Mouse (Mus musculus): ENCODE measurements around the gene Bcl2l11. TPM values are rescaled to one million over a fixed set of nuclear protein-coding genes. Genes with fewer than 3 reads are reported as not detected.
"Not testable (repeated sequence)": the region's sequence is repeated elsewhere in the genome, so short reads cannot be mapped to it uniquely, and the experiment has no call there.

The Bcl2l11 gene
- total and polyA plus RNA-seq, 2 experiments from 2014 or later: 6.7 to 11.2 TPM

DNA sequence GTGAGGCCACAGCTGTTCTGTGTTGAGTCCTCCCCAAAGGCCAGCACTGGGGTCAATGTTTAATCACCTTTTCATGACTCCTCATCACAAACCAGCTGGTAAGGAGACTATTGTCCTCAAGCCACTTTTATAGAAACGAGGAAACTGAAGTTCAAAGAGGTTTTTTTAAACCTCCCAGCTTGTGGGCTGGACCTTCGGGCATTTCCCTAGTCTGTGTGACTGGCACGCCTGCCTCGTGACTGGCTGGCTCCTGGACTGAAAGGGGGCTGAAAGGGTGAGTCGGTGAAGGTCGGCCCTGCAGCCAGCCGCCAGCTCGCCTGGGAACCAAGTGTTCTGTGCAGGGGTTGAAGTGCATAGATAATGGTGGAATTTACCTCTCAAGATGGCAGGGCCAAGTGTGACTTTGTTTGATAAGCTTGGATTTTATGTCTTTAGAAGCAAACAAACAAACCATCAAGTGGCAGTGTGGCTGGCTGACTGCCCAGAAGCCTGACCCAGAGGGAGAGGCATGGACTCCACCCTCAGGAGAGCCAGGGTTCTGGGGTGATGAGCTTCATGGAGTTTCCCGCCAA lies 54.1 kb downstream of the Bcl2l11 start:
- no peak for DNase-seq
- Histone ChIP-seq H3K9ac (no peak overlapping the region), H3K4me1 (ENCODE audit: insufficient read depth) (no peaks in the 10 kb centered on the region), H3K27ac (ENCODE audit: low read depth, low read length) (no peak overlapping the region), H3K4me2 (ENCODE audit: low read depth) (no peak overlapping the region), H3K27me3 (ENCODE audit: insufficient read depth, low read length) (no peaks in the 10 kb centered on the region), H3K4me3 (ENCODE audit: low read depth, low read length) (no peak overlapping the region), H3K9me3 (ENCODE audit: low read length) (no peaks in the 10 kb centered on the region), H3K36me3 (ENCODE audit: insufficient read depth) (no peaks in the 10 kb centered on the region)
- no peak for ATAC-seq
- WGBS: 13% methylated on average over 9 of the region's 9 CpGs
- TF ChIP-seq CTCF (IDR thresholded peaks at IDR 0.05; ENCODE audit: low read depth): no peak

DNA sequence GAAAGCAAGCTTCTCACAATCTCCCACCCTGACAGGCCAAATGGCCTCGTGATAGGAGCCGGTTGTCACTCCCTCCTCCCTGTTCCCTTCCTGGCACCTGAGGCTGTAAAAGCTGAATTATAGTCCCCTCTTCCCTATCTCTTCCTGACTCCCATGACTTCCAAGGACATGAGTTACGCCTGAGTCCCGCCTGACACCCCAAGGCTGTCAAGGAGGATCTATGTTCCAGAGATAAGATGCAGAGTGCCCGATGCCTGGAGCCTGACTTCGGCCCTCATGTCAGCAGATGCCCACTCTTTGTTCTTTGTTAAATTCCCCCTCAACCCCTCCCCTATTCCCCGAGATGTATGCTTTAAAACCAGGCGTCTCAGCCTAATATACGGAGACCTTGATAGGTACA lies 56.3 kb downstream of the Bcl2l11 start:
- not testable (repeated sequence) for H3K27ac ChIP-seq (ENCODE audit: low read depth, low read length); H3K4me3 ChIP-seq (ENCODE audit: low read depth, low read length); H3K4me2 ChIP-seq (ENCODE audit: low read depth); H3K9ac ChIP-seq; DNase-seq; H3K36me3 ChIP-seq (ENCODE audit: insufficient read depth); ATAC-seq; H3K4me1 ChIP-seq (ENCODE audit: insufficient read depth); H3K9me3 ChIP-seq (ENCODE audit: low read length); H3K27me3 ChIP-seq (ENCODE audit: insufficient read depth, low read length)
- WGBS: 97% methylated on average over 9 of the region's 9 CpGs

DNA sequence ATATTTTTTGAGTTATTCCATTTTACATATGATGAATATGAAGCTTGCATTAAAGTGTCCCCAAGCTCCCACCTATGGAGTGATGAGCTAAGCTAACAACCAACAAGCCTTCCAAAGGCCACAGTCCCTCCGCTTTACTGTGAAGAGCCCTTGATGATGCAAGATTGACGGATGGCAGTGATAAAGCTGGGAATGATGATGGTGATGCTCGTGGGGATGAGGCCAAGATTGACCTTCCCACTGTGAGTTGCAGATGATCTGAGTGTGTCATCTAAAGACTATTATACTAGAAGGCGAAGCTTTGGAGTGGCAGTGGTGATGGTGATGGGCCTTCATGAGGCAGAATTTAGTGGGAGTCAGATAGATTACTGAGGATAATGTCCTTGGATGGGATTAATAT lies 56.9 kb downstream of the Bcl2l11 start:
- H3K4me3 ChIP-seq (ENCODE audit: low read depth, low read length): no peak overlapping the region
- no peak for ATAC-seq
- H3K27me3 ChIP-seq (ENCODE audit: insufficient read depth, low read length): no peaks in the 10 kb centered on the region
- H3K27ac ChIP-seq (ENCODE audit: low read depth, low read length): no peak overlapping the region
- no peak overlapping the region for H3K4me2 ChIP-seq (ENCODE audit: low read depth)
- DNase-seq: no peak
- no peaks in the 10 kb centered on the region for H3K36me3 ChIP-seq (ENCODE audit: insufficient read depth)
- no peak overlapping the region for H3K9ac ChIP-seq
- WGBS: 88% methylated on average over 4 of the region's 4 CpGs
- TF ChIP-seq CTCF (IDR thresholded peaks at IDR 0.05; ENCODE audit: low read depth): no peak
- H3K9me3 ChIP-seq (ENCODE audit: low read length): no peaks in the 10 kb centered on the region
- no peaks in the 10 kb centered on the region for H3K4me1 ChIP-seq (ENCODE audit: insufficient read depth)

DNA sequence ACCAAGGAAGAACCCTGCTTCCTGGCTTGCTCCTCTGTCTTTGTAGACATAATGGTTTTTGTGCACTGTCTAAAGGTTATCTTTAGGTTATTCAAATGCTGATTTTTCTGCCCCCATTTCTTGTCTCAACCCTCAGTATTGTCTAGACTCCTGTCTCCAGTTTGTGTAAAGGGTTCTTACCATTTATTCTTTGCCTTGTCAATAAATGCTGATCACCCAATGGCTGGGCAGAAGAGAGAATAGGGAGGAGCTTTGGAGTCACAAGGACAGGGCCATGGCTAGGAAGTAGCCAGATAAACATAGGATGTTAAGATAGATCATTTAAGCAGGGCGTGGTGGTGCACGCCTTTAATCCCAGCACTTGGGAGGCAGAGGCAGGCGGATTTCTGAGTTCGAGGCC lies 57.9 kb downstream of the Bcl2l11 start:
- no peaks in the 10 kb centered on the region for H3K27me3 ChIP-seq (ENCODE audit: insufficient read depth, low read length)
- DNase-seq: no peak
- no peak overlapping the region for H3K4me2 ChIP-seq (ENCODE audit: low read depth)
- no peak for TF ChIP-seq CTCF (IDR thresholded peaks at IDR 0.05; ENCODE audit: low read depth)
- H3K9me3 ChIP-seq (ENCODE audit: low read length): no peaks in the 10 kb centered on the region
- H3K9ac ChIP-seq: no peak overlapping the region
- no peaks in the 10 kb centered on the region for H3K4me1 ChIP-seq (ENCODE audit: insufficient read depth)
- ATAC-seq: no peak
- H3K27ac ChIP-seq (ENCODE audit: low read depth, low read length): no peak overlapping the region
- WGBS: 92% methylated on average over 3 of the region's 4 CpGs
- H3K4me3 ChIP-seq (ENCODE audit: low read depth, low read length): no peak overlapping the region
- no peaks in the 10 kb centered on the region for H3K36me3 ChIP-seq (ENCODE audit: insufficient read depth)

DNA sequence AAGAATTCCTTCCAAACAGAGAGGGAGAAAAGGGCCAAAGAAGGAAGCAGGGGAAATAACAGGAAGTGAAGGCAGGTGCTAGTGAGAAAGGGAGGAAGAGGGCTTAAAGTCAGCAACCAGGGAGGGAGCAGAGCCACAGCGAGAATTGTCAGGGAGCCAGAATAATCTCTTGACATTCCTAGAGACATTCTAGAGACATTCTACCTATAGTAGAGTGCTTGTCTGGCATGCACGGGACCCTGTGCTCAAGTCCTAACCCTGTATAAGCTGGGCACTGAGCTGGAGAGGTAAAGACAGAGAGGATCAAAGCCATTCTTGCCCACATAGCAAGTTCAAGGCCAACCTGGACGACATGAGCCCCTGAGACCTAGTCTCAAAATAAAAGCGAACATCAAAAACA lies 60.1 kb downstream of the Bcl2l11 start:
- no peak for DNase-seq
- H3K9me3 ChIP-seq (ENCODE audit: low read length): no peaks in the 10 kb centered on the region
- no peak overlapping the region for H3K4me3 ChIP-seq (ENCODE audit: low read depth, low read length)
- no peak for ATAC-seq
- TF ChIP-seq CTCF (IDR thresholded peaks at IDR 0.05; ENCODE audit: low read depth): no peak
- 75% methylated on average over 4 of the region's 4 CpGs for WGBS
- H3K4me1 ChIP-seq (ENCODE audit: insufficient read depth): no peaks in the 10 kb centered on the region
- no peak overlapping the region for H3K4me2 ChIP-seq (ENCODE audit: low read depth)
- H3K9ac ChIP-seq: no peak overlapping the region
- no peaks in the 10 kb centered on the region for H3K27me3 ChIP-seq (ENCODE audit: insufficient read depth, low read length)
- H3K27ac ChIP-seq (ENCODE audit: low read depth, low read length): no peak overlapping the region
- no peaks in the 10 kb centered on the region for H3K36me3 ChIP-seq (ENCODE audit: insufficient read depth)

DNA sequence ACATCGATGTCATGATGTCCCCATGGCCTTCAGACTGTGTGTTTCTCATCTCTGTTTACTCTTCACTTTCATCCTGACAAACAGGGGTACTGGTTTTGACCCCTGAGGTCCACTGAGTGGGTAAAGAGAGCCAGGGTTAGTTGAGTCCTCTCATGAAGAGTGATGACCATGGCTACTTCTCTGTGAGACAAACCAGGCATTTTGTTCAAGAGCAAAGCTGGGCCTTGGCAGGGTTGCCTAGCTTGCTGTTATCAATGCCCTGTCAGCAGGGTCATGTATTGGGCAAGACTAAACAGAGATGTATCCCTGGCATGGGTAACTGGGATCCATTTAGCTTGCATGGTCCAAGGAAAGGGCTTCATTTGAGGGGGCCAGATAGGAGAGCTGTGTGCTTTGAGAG lies 61.4 kb downstream of the Bcl2l11 start:
- H3K36me3 ChIP-seq (ENCODE audit: insufficient read depth): no peaks in the 10 kb centered on the region
- TF ChIP-seq CTCF (IDR thresholded peaks at IDR 0.05; ENCODE audit: low read depth): no peak
- no peak overlapping the region for H3K27ac ChIP-seq (ENCODE audit: low read depth, low read length)
- H3K9ac ChIP-seq: no peak overlapping the region
- WGBS: 95% methylated on average over 1 of the region's 1 CpGs
- DNase-seq (no peak), ATAC-seq (no peak)
- no peak overlapping the region for H3K4me3 ChIP-seq (ENCODE audit: low read depth, low read length)
- H3K27me3 ChIP-seq (ENCODE audit: insufficient read depth, low read length): no peaks in the 10 kb centered on the region
- no peaks in the 10 kb centered on the region for H3K4me1 ChIP-seq (ENCODE audit: insufficient read depth)
- H3K9me3 ChIP-seq (ENCODE audit: low read length): no peaks in the 10 kb centered on the region
- no peak overlapping the region for H3K4me2 ChIP-seq (ENCODE audit: low read depth)

DNA sequence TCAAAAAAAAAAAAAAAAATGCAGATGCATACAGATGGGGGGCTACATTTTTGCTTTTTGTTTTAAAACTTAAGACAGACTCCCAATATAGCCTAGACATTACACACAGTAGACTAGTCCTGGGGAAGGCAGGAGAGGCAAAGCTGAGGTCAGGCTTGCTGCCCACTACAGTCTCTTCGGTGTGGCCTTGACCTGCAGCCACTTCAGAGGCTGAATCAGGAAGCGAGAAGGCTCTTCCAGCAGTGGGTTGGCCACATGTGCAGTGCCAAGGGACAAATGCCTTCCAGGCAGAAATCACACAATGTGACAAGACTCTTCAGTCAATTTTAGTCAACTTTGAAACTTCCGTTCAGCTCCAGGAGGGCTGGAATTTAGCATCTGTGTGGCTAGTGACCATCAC lies 62.6 kb downstream of the Bcl2l11 start:
- Histone ChIP-seq H3K27ac (ENCODE audit: low read depth, low read length) (no peak overlapping the region), H3K4me1 (ENCODE audit: insufficient read depth) (no peaks in the 10 kb centered on the region), H3K27me3 (ENCODE audit: insufficient read depth, low read length) (no peaks in the 10 kb centered on the region), H3K9ac (no peak overlapping the region), H3K36me3 (ENCODE audit: insufficient read depth) (no peaks in the 10 kb centered on the region), H3K4me2 (ENCODE audit: low read depth) (no peak overlapping the region), H3K9me3 (ENCODE audit: low read length) (no peaks in the 10 kb centered on the region), H3K4me3 (ENCODE audit: low read depth, low read length) (no peak overlapping the region)
- no peak for TF ChIP-seq CTCF (IDR thresholded peaks at IDR 0.05; ENCODE audit: low read depth)
- no peak for ATAC-seq
- DNase-seq: no peak
- WGBS: 87% methylated on average over 3 of the region's 3 CpGs

DNA sequence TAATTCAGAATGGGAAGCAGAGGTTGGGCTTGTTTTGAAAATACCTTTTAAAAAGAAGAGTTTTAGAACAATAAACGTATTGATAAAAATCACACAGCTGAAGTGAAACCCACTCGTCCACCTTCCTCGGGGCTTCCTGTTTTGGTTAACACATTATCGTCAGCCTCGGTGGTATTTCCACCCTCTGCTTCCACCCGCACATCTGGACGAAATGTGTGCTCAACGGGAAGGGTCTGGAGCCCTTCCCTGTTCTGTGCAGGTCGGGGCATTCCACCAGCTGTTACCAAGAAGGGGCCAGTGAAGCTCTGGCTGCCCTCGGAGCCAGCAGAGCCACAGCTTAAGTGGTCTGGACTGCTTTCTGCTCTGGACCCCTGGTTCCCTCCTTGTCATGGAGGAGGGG lies 63.9 kb downstream of the Bcl2l11 start:
- WGBS: 78% methylated on average over 10 of the region's 10 CpGs
- Histone ChIP-seq H3K9ac (no peak overlapping the region), H3K27ac (ENCODE audit: low read depth, low read length) (no peak overlapping the region), H3K4me2 (ENCODE audit: low read depth) (no peak overlapping the region), H3K36me3 (ENCODE audit: insufficient read depth) (no peaks in the 10 kb centered on the region), H3K4me3 (ENCODE audit: low read depth, low read length) (no peak overlapping the region), H3K4me1 (ENCODE audit: insufficient read depth) (no peaks in the 10 kb centered on the region), H3K9me3 (ENCODE audit: low read length) (no peaks in the 10 kb centered on the region), H3K27me3 (ENCODE audit: insufficient read depth, low read length) (no peaks in the 10 kb centered on the region)
- TF ChIP-seq CTCF (IDR thresholded peaks at IDR 0.05; ENCODE audit: low read depth): no peak
- no peak for DNase-seq
- ATAC-seq: no peak

All from forebrain, postnatal 0 days (tissue).